Mouse (Mus musculus): Measurements from ENCODE around the gene Gm45783. TPM values are rescaled to one million over a fixed set of nuclear protein-coding genes. Genes with fewer than 3 reads are reported as not detected.
"Not testable (repeated sequence)": the region's sequence is repeated elsewhere in the genome, so short reads cannot be mapped to it uniquely, and the experiment has no call there.

Gene Gm45783
- not detected in 2 replicates for polyA plus RNA-seq (2014; fragmentation: Nextera tagmentation; extraction: Ambion mirVana)

GRCm38 (mm10) chr7:7374431-7374830 lies at the start of gene Gm45783:
Gene Gm45783 (minus strand): TSS chr7:7374573.
- WGBS, result 52% methylated on average over 12 of the region's 12 CpGs
- H3K36me3 ChIP-seq (ENCODE audit: control insufficient read depth, insufficient read depth, low read length); H3K27ac ChIP-seq (replicated peaks; ENCODE audit: low read depth, low read length); H3K9ac ChIP-seq (ENCODE audit: low read depth, low read length); H3K27me3 ChIP-seq (replicated peaks; ENCODE audit: control insufficient read depth, insufficient read depth, low read length); H3K4me2 ChIP-seq (ENCODE audit: low read depth, low read length); H3K4me3 ChIP-seq (ENCODE audit: low read depth, low read length); H3K9me3 ChIP-seq (ENCODE audit: control insufficient read depth, low read length); ATAC-seq (ENCODE audit: low read depth); H3K4me1 ChIP-seq (ENCODE audit: control insufficient read depth, insufficient read depth, low read length): not testable (repeated sequence)
- peak; percentile 0 for DNase-seq (ENCODE audit: low spot score)

- not testable (repeated sequence) for ATAC-seq (ENCODE audit: low read depth); H3K27ac ChIP-seq (replicated peaks; ENCODE audit: low read depth, low read length); H3K9ac ChIP-seq (ENCODE audit: low read depth, low read length); H3K4me2 ChIP-seq (ENCODE audit: low read depth, low read length); H3K4me1 ChIP-seq (ENCODE audit: control insufficient read depth, insufficient read depth, low read length); H3K4me3 ChIP-seq (ENCODE audit: low read depth, low read length); DNase-seq (ENCODE audit: low spot score); H3K9me3 ChIP-seq (ENCODE audit: control insufficient read depth, low read length); H3K36me3 ChIP-seq (ENCODE audit: control insufficient read depth, insufficient read depth, low read length); H3K27me3 ChIP-seq (replicated peaks; ENCODE audit: control insufficient read depth, insufficient read depth, low read length)
Measured at GRCm38 (mm10) chr7:7399603-7400002, 25.2 kb upstream of the Gm45783 start, which contains the start of gene Vmn2r31. Gene Vmn2r31 (minus strand): TSS chr7:7399703.

GRCm38 (mm10) chr7:7337509-7337908 lies 36.9 kb downstream of the Gm45783 start, which contains the start of gene Vmn2r30:
Gene Vmn2r30 (minus strand): TSS chr7:7337609.
- not testable (repeated sequence) for H3K36me3 ChIP-seq (ENCODE audit: control insufficient read depth, insufficient read depth, low read length); H3K4me1 ChIP-seq (ENCODE audit: control insufficient read depth, insufficient read depth, low read length); H3K4me3 ChIP-seq (ENCODE audit: low read depth, low read length); H3K9me3 ChIP-seq (ENCODE audit: control insufficient read depth, low read length); H3K4me2 ChIP-seq (ENCODE audit: low read depth, low read length); H3K27me3 ChIP-seq (replicated peaks; ENCODE audit: control insufficient read depth, insufficient read depth, low read length); DNase-seq (ENCODE audit: low spot score); H3K9ac ChIP-seq (ENCODE audit: low read depth, low read length); ATAC-seq (ENCODE audit: low read depth); H3K27ac ChIP-seq (replicated peaks; ENCODE audit: low read depth, low read length)
- no CpG with 5 or more reads among the region's 1 CpGs for WGBS

GRCm38 (mm10) chr7:7295595-7295994 lies 78.8 kb downstream of the Gm45783 start:
- H3K27me3 ChIP-seq (replicated peaks; ENCODE audit: control insufficient read depth, insufficient read depth, low read length), result no peaks in the 10 kb centered on the region
- H3K4me2 ChIP-seq (ENCODE audit: low read depth, low read length), result no peak overlapping the region
- no peak overlapping the region for H3K9ac ChIP-seq (ENCODE audit: low read depth, low read length)
- ATAC-seq (ENCODE audit: low read depth) (no peak), DNase-seq (ENCODE audit: low spot score) (no peak)
- H3K4me3 ChIP-seq (ENCODE audit: low read depth, low read length), result no peak overlapping the region
- 0 out of 2 replicates have a peak, but pooled peaks cover 4% of the 10 kb centered on the region for H3K9me3 ChIP-seq (ENCODE audit: control insufficient read depth, low read length)
- WGBS, result 81% methylated on average over 16 of the region's 16 CpGs
- H3K36me3 ChIP-seq (ENCODE audit: control insufficient read depth, insufficient read depth, low read length), result peaks cover 42% of the 10 kb centered on the region
- no peak overlapping the region for H3K27ac ChIP-seq (replicated peaks; ENCODE audit: low read depth, low read length)
- no peaks in the 10 kb centered on the region for H3K4me1 ChIP-seq (ENCODE audit: control insufficient read depth, insufficient read depth, low read length)

Small RNA genes within 50 kb of the gene (microRNA-seq; reads per million reads assigned to microRNA genes)
- not detected for gene Mir5620 (ENCODE audit: borderline number of aligned reads)

Other genes with a start within 250 kb of the Gm45783 start
- gene Zfp773, start 237.8 kb downstream of the Gm45783 start, polyA plus RNA-seq (2014; fragmentation: Nextera tagmentation; extraction: Ambion mirVana), result 0.85 and 1.1 TPM in 2 replicates
- 2.8 TPM in 2 replicates for gene Zfp418, start 203.2 kb downstream of the Gm45783 start, polyA plus RNA-seq (2014; fragmentation: Nextera tagmentation; extraction: Ambion mirVana)
- 7.2 and 8.7 TPM in 2 replicates for gene Zfp772, start 164.6 kb downstream of the Gm45783 start, polyA plus RNA-seq (2014; fragmentation: Nextera tagmentation; extraction: Ambion mirVana)
- 0.97 and 1.1 TPM in 2 replicates for gene Vmn2r29, start 127.2 kb downstream of the Gm45783 start, polyA plus RNA-seq (2014; fragmentation: Nextera tagmentation; extraction: Ambion mirVana)
- 3.7 and 5.0 TPM in 2 replicates for gene Gm45844, start 96.3 kb downstream of the Gm45783 start, polyA plus RNA-seq (2014; fragmentation: Nextera tagmentation; extraction: Ambion mirVana)
- 49.5 and 50.7 TPM in 2 replicates for gene Clcn4, start 73.7 kb downstream of the Gm45783 start, polyA plus RNA-seq (2014; fragmentation: Nextera tagmentation; extraction: Ambion mirVana)
- gene Vmn2r30, start 37.0 kb downstream of the Gm45783 start, polyA plus RNA-seq (2014; fragmentation: Nextera tagmentation; extraction: Ambion mirVana), result not detected in 2 replicates
- gene Vmn2r31, start 25.1 kb upstream of the Gm45783 start, polyA plus RNA-seq (2014; fragmentation: Nextera tagmentation; extraction: Ambion mirVana), result not detected in 2 replicates
- not detected in 2 replicates for gene Vmn2r32, start 105.4 kb upstream of the Gm45783 start, polyA plus RNA-seq (2014; fragmentation: Nextera tagmentation; extraction: Ambion mirVana)
- gene Vmn2r33, start 192.2 kb upstream of the Gm45783 start, polyA plus RNA-seq (2014; fragmentation: Nextera tagmentation; extraction: Ambion mirVana), result not detected in 2 replicates

Data from embryonic facial prominence, embryonic 14.5 days (tissue).